ENCODE assay signal across 8 mouse cellular contexts in genomic region chr11:69934169-69934568, GRCm38 (mm10). TPM values are rescaled to one million over a fixed set of nuclear protein-coding genes. Genes with fewer than 3 reads are reported as not detected.
DNase-seq lines count a peak whose midpoint lies in the region; ATAC-seq and TF ChIP-seq lines count a peak whose summit lies in the region.

No protein-coding gene starts in this region.

- peaks cover 40% of the 10 kb centered on the region for H3K27me3 ChIP-seq in heart, embryonic 11.5 days (ENCODE audit: control insufficient read depth, insufficient read depth, low read length)
- H3K27me3 ChIP-seq in kidney, embryonic 15.5 days: peaks cover 34% of the 10 kb centered on the region
- peaks cover 53% of the 10 kb centered on the region for H3K27me3 ChIP-seq in liver, embryonic 13.5 days
- peaks cover 9% of the 10 kb centered on the region; the same call in 1 of the 2 replicates for H3K27me3 ChIP-seq in stomach, embryonic 15.5 days (replicated peaks)

- TF ChIP-seq POLR2A in bone marrow, adult 2 months (IDR thresholded peaks at IDR 0.05; ENCODE audit: borderline replicate concordance, control insufficient read depth, low read depth, low read length): no peak
- TF ChIP-seq POLR2A in embryonic fibroblast, embryonic 13.5 days (IDR thresholded peaks at IDR 0.05; ENCODE audit: low read depth, low read length): no peak

- peak overlapping the region; percentile 99 for H3K4me2 ChIP-seq in heart, embryonic 11.5 days
- peak overlapping the region; percentile 52 for H3K4me2 ChIP-seq in kidney, embryonic 15.5 days
- H3K4me2 ChIP-seq in liver, embryonic 13.5 days: peak overlapping the region; percentile 88
- peak overlapping the region; percentile 98 for H3K4me2 ChIP-seq in stomach, embryonic 15.5 days

- under 1% methylated on average over 18 of the region's 18 CpGs for WGBS in bone marrow, adult 2 months
- WGBS in heart, embryonic 11.5 days (ENCODE audit: insufficient replicate concordance): 1% methylated on average over 18 of the region's 18 CpGs
- under 1% methylated on average over 18 of the region's 18 CpGs for WGBS in kidney, embryonic 15.5 days
- 2% methylated on average over 18 of the region's 18 CpGs for WGBS in liver, embryonic 13.5 days (ENCODE audit: insufficient replicate concordance)
- under 1% methylated on average over 18 of the region's 18 CpGs for WGBS in stomach, embryonic 15.5 days

- H3K4me1 ChIP-seq in bone marrow, adult 2 months (ENCODE audit: control insufficient read depth, insufficient read depth, low read length): peaks cover 4% of the 10 kb centered on the region
- no peaks in the 10 kb centered on the region for H3K4me1 ChIP-seq in embryonic fibroblast, embryonic 13.5 days (ENCODE audit: control insufficient read depth, insufficient read depth, low read length)
- peaks cover 16% of the 10 kb centered on the region for H3K4me1 ChIP-seq in heart, embryonic 11.5 days (ENCODE audit: control insufficient read depth, insufficient read depth, low read length)
- H3K4me1 ChIP-seq in kidney, embryonic 15.5 days: peaks cover 51% of the 10 kb centered on the region
- H3K4me1 ChIP-seq in liver, embryonic 13.5 days (replicated peaks): peaks cover 37% of the 10 kb centered on the region
- peaks cover 39% of the 10 kb centered on the region for H3K4me1 ChIP-seq in stomach, embryonic 15.5 days

- no peaks in the 10 kb centered on the region for H3K36me3 ChIP-seq in heart, embryonic 11.5 days (ENCODE audit: control insufficient read depth, insufficient read depth, low read length)
- H3K36me3 ChIP-seq in kidney, embryonic 15.5 days: no peaks in the 10 kb centered on the region
- H3K36me3 ChIP-seq in liver, embryonic 13.5 days: no peaks in the 10 kb centered on the region
- no peaks in the 10 kb centered on the region for H3K36me3 ChIP-seq in stomach, embryonic 15.5 days

- H3K9me3 ChIP-seq in heart, embryonic 11.5 days (replicated peaks; ENCODE audit: control insufficient read depth, low read length): no peaks in the 10 kb centered on the region
- no peaks in the 10 kb centered on the region for H3K9me3 ChIP-seq in kidney, embryonic 15.5 days (replicated peaks)
- H3K9me3 ChIP-seq in liver, embryonic 13.5 days (replicated peaks): no peaks in the 10 kb centered on the region
- H3K9me3 ChIP-seq in stomach, embryonic 15.5 days: no peaks in the 10 kb centered on the region

- no peak overlapping the region for H3K9ac ChIP-seq in heart, embryonic 11.5 days (ENCODE audit: low read depth, low read length)
- no peak overlapping the region for H3K9ac ChIP-seq in kidney, embryonic 15.5 days
- H3K9ac ChIP-seq in liver, embryonic 13.5 days: peak overlapping the region; percentile 49; the same call in 1 of the 2 replicates
- no peak overlapping the region for H3K9ac ChIP-seq in stomach, embryonic 15.5 days

- peak; percentile 94 to 95 for DNase-seq in B cell, adult 2 months
- DNase-seq in liver, embryonic 13.5 days: peak; percentile 86
- peak; percentile 96 for DNase-seq in neural tube, embryonic 10.5 days (ENCODE audit: extremely low spot score, low spot score)

- ATAC-seq in heart, embryonic 11.5 days (replicated peaks; ENCODE audit: insufficient number of reproducible peaks, low FRiP score, low TSS enrichment): no peak
- peak; percentile 47 for ATAC-seq in kidney, embryonic 15.5 days (replicated peaks; ENCODE audit: low FRiP score)
- ATAC-seq in liver, embryonic 13.5 days (ENCODE audit: low read depth): peak; percentile 53
- ATAC-seq in stomach, embryonic 15.5 days (ENCODE audit: insufficient read depth, low FRiP score, low read depth): peak; percentile 58; the same call in 1 of the 2 replicates

- no peak overlapping the region for H3K4me3 ChIP-seq in bone marrow, adult 2 months (replicated peaks; ENCODE audit: control insufficient read depth, low read depth, low read length)
- no peak overlapping the region for H3K4me3 ChIP-seq in embryonic fibroblast, embryonic 13.5 days (ENCODE audit: insufficient read depth, low read length)
- peak overlapping the region; percentile 21 for H3K4me3 ChIP-seq in heart, embryonic 11.5 days (ENCODE audit: low read depth, low read length)
- H3K4me3 ChIP-seq in kidney, embryonic 15.5 days (replicated peaks): peak overlapping the region; percentile 25
- H3K4me3 ChIP-seq in liver, embryonic 13.5 days (replicated peaks): peak overlapping the region; percentile 62
- 0 out of 2 replicates have a peak overlapping the region, but pooled peaks have one; percentile 22 for H3K4me3 ChIP-seq in stomach, embryonic 15.5 days (replicated peaks)

- H3K27ac ChIP-seq in bone marrow, adult 2 months (ENCODE audit: control insufficient read depth, insufficient read depth, low read depth, low read length, poor library complexity): no peak overlapping the region
- no peak overlapping the region for H3K27ac ChIP-seq in embryonic fibroblast, embryonic 13.5 days (ENCODE audit: insufficient read depth, low read length)
- no peak overlapping the region for H3K27ac ChIP-seq in heart, embryonic 11.5 days (ENCODE audit: low read depth, low read length)
- no peak overlapping the region for H3K27ac ChIP-seq in kidney, embryonic 15.5 days
- no peak overlapping the region for H3K27ac ChIP-seq in liver, embryonic 13.5 days
- H3K27ac ChIP-seq in stomach, embryonic 15.5 days: no peak overlapping the region

- peak; percentile 91 for TF ChIP-seq CTCF in bone marrow, adult 2 months (IDR thresholded peaks at IDR 0.05; ENCODE audit: control insufficient read depth, insufficient read depth, low read length)
- TF ChIP-seq CTCF in embryonic fibroblast, embryonic 13.5 days (IDR thresholded peaks at IDR 0.05; ENCODE audit: borderline replicate concordance, insufficient read depth, low read length): peak; percentile 65; the same call in 1 of the 2 replicates

RNA-seq across cellular contexts. Expression of gene Ybx2, which starts 1.4 kb away (rescaled TPM):
- polyA plus RNA-seq in bone marrow, adult 2 months (2011; ENCODE audit: insufficient read depth, insufficient read length, low replicate concordance, missing spikeins): 1.2 and 1.5 TPM in 2 replicates
- not detected in 2 replicates for polyA plus RNA-seq in embryonic fibroblast, embryonic 13.5 days (2011; ENCODE audit: insufficient read length, low read depth, missing spikeins)
- 1.5 and 4.3 TPM in 2 replicates for polyA plus RNA-seq in heart, embryonic 11.5 days (2014; fragmentation: Nextera tagmentation; extraction: Ambion mirVana)
- polyA plus RNA-seq in kidney, embryonic 15.5 days (2015; fragmentation: Nextera tagmentation; extraction: Ambion mirVana): 6.3 and 7.5 TPM in 2 replicates
- polyA plus RNA-seq in liver, embryonic 13.5 days (2015; fragmentation: Nextera tagmentation; extraction: Ambion mirVana): 0.28 and 0.30 TPM in 2 replicates
- 2.9 and 3.3 TPM in 2 replicates for polyA plus RNA-seq in stomach, embryonic 15.5 days (2015; fragmentation: Nextera tagmentation; extraction: Ambion mirVana)

RNA-seq across cellular contexts. Expression of gene Eif5a, which starts 12.4 kb away (rescaled TPM):
- 378 and 387 TPM in 2 replicates for polyA plus RNA-seq in bone marrow, adult 2 months (2011; ENCODE audit: insufficient read depth, insufficient read length, low replicate concordance, missing spikeins)
- 725 and 764 TPM in 2 replicates for polyA plus RNA-seq in embryonic fibroblast, embryonic 13.5 days (2011; ENCODE audit: insufficient read length, low read depth, missing spikeins)
- polyA plus RNA-seq in heart, embryonic 11.5 days (2014; fragmentation: Nextera tagmentation; extraction: Ambion mirVana): 1,428 and 1,516 TPM in 2 replicates
- polyA plus RNA-seq in kidney, embryonic 15.5 days (2015; fragmentation: Nextera tagmentation; extraction: Ambion mirVana): 1,729 and 1,795 TPM in 2 replicates
- polyA plus RNA-seq in liver, embryonic 13.5 days (2015; fragmentation: Nextera tagmentation; extraction: Ambion mirVana): 1,847 and 1,941 TPM in 2 replicates
- polyA plus RNA-seq in stomach, embryonic 15.5 days (2015; fragmentation: Nextera tagmentation; extraction: Ambion mirVana): 1,591 and 1,597 TPM in 2 replicates

RNA-seq across cellular contexts. Expression of gene Slc2a4, which starts 13.8 kb away (rescaled TPM):
- polyA plus RNA-seq in bone marrow, adult 2 months (2011; ENCODE audit: insufficient read depth, insufficient read length, low replicate concordance, missing spikeins): 24.5 and 32.2 TPM in 2 replicates
- polyA plus RNA-seq in embryonic fibroblast, embryonic 13.5 days (2011; ENCODE audit: insufficient read length, low read depth, missing spikeins): 2.3 and 2.7 TPM in 2 replicates
- polyA plus RNA-seq in heart, embryonic 11.5 days (2014; fragmentation: Nextera tagmentation; extraction: Ambion mirVana): 22.0 and 22.8 TPM in 2 replicates
- 17.3 and 22.1 TPM in 2 replicates for polyA plus RNA-seq in kidney, embryonic 15.5 days (2015; fragmentation: Nextera tagmentation; extraction: Ambion mirVana)
- polyA plus RNA-seq in liver, embryonic 13.5 days (2015; fragmentation: Nextera tagmentation; extraction: Ambion mirVana): 14.2 TPM in 2 replicates
- polyA plus RNA-seq in stomach, embryonic 15.5 days (2015; fragmentation: Nextera tagmentation; extraction: Ambion mirVana): 26.3 and 28.9 TPM in 2 replicates

RNA-seq across cellular contexts. Expression of gene Gps2, which starts 20.5 kb away (rescaled TPM):
- polyA plus RNA-seq in bone marrow, adult 2 months (2011; ENCODE audit: insufficient read depth, insufficient read length, low replicate concordance, missing spikeins): 120 and 203 TPM in 2 replicates
- 24.1 and 27.8 TPM in 2 replicates for polyA plus RNA-seq in embryonic fibroblast, embryonic 13.5 days (2011; ENCODE audit: insufficient read length, low read depth, missing spikeins)
- 53.2 and 62.2 TPM in 2 replicates for polyA plus RNA-seq in heart, embryonic 11.5 days (2014; fragmentation: Nextera tagmentation; extraction: Ambion mirVana)
- 77.8 and 86.2 TPM in 2 replicates for polyA plus RNA-seq in kidney, embryonic 15.5 days (2015; fragmentation: Nextera tagmentation; extraction: Ambion mirVana)
- polyA plus RNA-seq in liver, embryonic 13.5 days (2015; fragmentation: Nextera tagmentation; extraction: Ambion mirVana): 107 and 116 TPM in 2 replicates
- 66.2 and 69.1 TPM in 2 replicates for polyA plus RNA-seq in stomach, embryonic 15.5 days (2015; fragmentation: Nextera tagmentation; extraction: Ambion mirVana)

RNA-seq across cellular contexts. Expression of gene Cldn7, which starts 30.4 kb away (rescaled TPM):
- not detected in 2 replicates for polyA plus RNA-seq in bone marrow, adult 2 months (2011; ENCODE audit: insufficient read depth, insufficient read length, low replicate concordance, missing spikeins)
- polyA plus RNA-seq in embryonic fibroblast, embryonic 13.5 days (2011; ENCODE audit: insufficient read length, low read depth, missing spikeins): not detected in 2 replicates
- 2.4 and 3.0 TPM in 2 replicates for polyA plus RNA-seq in heart, embryonic 11.5 days (2014; fragmentation: Nextera tagmentation; extraction: Ambion mirVana)
- 173 and 178 TPM in 2 replicates for polyA plus RNA-seq in kidney, embryonic 15.5 days (2015; fragmentation: Nextera tagmentation; extraction: Ambion mirVana)
- 2.4 and 4.2 TPM in 2 replicates for polyA plus RNA-seq in liver, embryonic 13.5 days (2015; fragmentation: Nextera tagmentation; extraction: Ambion mirVana)
- 438 and 517 TPM in 2 replicates for polyA plus RNA-seq in stomach, embryonic 15.5 days (2015; fragmentation: Nextera tagmentation; extraction: Ambion mirVana)

Comparison
In these comparisons a context has a peak if more than half of its experiments do, and no peak if none do; other contexts are left out.
1. H3K4me3 ChIP-seq: peak in heart, embryonic 11.5 days (single experiment), kidney, embryonic 15.5 days (single experiment), liver, embryonic 13.5 days (single experiment) and stomach, embryonic 15.5 days (single experiment); none in bone marrow, adult 2 months (single experiment) and embryonic fibroblast, embryonic 13.5 days (single experiment).
2. Peak in every context shown above with its lines, with median percentiles within 50 percentile points of each other: DNase-seq and H3K4me2 ChIP-seq.